Mouse (Mus musculus) E14TG2a.4 (cell line): ENCODE measurements around the gene Ckap4.

Source experiments
- CTCF ChIP-seq: conservative IDR thresholded peaks from 2 replicates; pipeline ENCODE4 v1.5.1; 2014; ENCODE audit warnings: low read length
- NANOG ChIP-seq: IDR thresholded peaks from 2 replicates; pipeline ENCODE4 v1.6.1; 2014; ENCODE audit warnings: borderline replicate concordance, low read length, mixed read lengths
- POU5F1 ChIP-seq: IDR thresholded peaks from 2 replicates; pipeline ENCODE4 v1.6.1; 2014; ENCODE audit warnings: low read length, borderline replicate concordance

DNA sequence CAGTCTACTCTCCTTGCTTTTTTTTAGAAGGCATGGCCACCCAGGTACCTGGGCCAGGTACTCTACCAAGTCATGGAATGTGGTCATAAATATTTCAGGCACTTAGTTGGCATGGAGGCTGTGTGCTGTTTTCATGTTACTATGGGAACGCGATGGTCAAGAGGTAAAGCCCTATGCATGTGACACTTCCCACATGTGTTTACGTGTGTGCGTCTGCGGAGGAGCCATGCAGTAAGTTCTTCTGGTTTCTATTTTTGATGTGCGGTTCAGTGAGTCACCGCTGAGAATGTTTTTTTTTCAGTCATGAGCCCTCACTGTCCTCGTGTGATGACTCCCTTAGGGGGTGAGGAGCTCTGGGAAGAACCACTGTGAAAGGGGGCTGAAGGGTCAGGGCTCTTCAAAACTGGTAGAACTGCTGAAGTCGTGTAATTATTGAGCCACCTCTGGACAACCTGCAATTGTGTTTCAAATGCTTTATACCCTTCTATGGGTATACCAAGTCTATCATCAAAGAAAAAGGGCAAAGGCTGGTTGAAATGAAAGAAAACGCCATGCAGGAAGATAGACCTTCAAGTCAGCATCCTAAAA is 37.3 kb upstream of the Ckap4 start:
- no peak for TF ChIP-seq CTCF
- no peak for TF ChIP-seq POU5F1
- no peak for TF ChIP-seq NANOG
